17 mouse cellular contexts compared by ENCODE assay signal in the genomic region with DNA sequence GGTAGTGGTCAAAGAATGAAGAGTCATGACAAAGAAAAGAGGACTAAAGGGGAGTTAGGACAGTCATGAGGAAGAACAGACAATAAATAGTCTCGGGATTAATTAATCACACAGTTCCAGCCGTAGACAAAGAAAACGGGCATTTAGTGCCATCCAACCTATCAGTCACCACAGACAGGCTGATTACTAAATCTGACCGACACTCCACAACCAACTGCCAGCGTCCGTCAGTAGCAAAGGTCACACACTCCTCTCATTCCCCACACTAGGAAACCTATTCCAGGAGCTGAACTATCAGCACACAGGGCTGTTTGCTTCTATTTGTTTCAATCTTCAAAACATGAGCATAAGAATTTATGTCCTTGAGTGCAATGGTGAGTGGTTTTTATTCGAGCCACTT. TPM values are rescaled to one million over a fixed set of nuclear protein-coding genes. Genes with fewer than 3 reads are reported as not detected.
DNase-seq lines count a peak whose midpoint lies in the region; ATAC-seq and TF ChIP-seq lines count a peak whose summit lies in the region.
"Had no signal": no experiment of that assay in that cellular context is flagged by ENCODE, and none has a peak within 500 bp of the region (broad histone marks: within the 10 kb centered on the region; RNA-seq: fewer than 3 reads in every experiment).

No protein-coding gene starts in this region.

- H3K4me1 ChIP-seq in forebrain, embryonic 11.5 days (replicated peaks; ENCODE audit: control insufficient read depth, insufficient read depth, low read length) = peaks cover 25% of the 10 kb centered on the region
- peaks cover 26% of the 10 kb centered on the region for H3K4me1 ChIP-seq in forebrain, postnatal 0 days (ENCODE audit: insufficient read depth)
- H3K4me1 ChIP-seq in hindbrain, embryonic 11.5 days (replicated peaks; ENCODE audit: control insufficient read depth, insufficient read depth, low read length) = peaks cover 7% of the 10 kb centered on the region; the same call in 1 of the 2 replicates
- H3K4me1 ChIP-seq in hindbrain, embryonic 16.5 days (ENCODE audit: control insufficient read depth, insufficient read depth, low read depth, low read length) = peaks cover 13% of the 10 kb centered on the region
- peaks cover 2% of the 10 kb centered on the region for H3K4me1 ChIP-seq in liver, adult 2 months (ENCODE audit: control insufficient read depth, insufficient read depth, low read length)
- H3K4me1 ChIP-seq in liver, embryonic 12.5 days = peaks cover 45% of the 10 kb centered on the region

- H3K27ac ChIP-seq in forebrain, embryonic 11.5 days (ENCODE audit: low read depth, low read length) = no peak overlapping the region
- no peak overlapping the region for H3K27ac ChIP-seq in forebrain, postnatal 0 days (ENCODE audit: low read depth, low read length)
- no peak overlapping the region for H3K27ac ChIP-seq in hindbrain, embryonic 11.5 days (ENCODE audit: low read depth, low read length)
- H3K27ac ChIP-seq in hindbrain, embryonic 16.5 days (ENCODE audit: low read depth, low read length) = no peak overlapping the region
- no peak overlapping the region for H3K27ac ChIP-seq in liver, adult 2 months (replicated peaks; ENCODE audit: insufficient read depth, low read depth, low read length)
- no peak overlapping the region for H3K27ac ChIP-seq in liver, embryonic 12.5 days
- H3K27ac ChIP-seq: heart, adult 2 months; neural tube, embryonic 13.5 days had no signal

- H3K27me3 ChIP-seq in forebrain, embryonic 11.5 days (ENCODE audit: control insufficient read depth, insufficient read depth, low read length) = no peaks in the 10 kb centered on the region
- no peaks in the 10 kb centered on the region for H3K27me3 ChIP-seq in forebrain, postnatal 0 days (ENCODE audit: insufficient read depth, low read length)
- H3K27me3 ChIP-seq in hindbrain, embryonic 11.5 days (ENCODE audit: control insufficient read depth, insufficient read depth, low read length) = no peaks in the 10 kb centered on the region
- H3K27me3 ChIP-seq in hindbrain, embryonic 16.5 days (replicated peaks; ENCODE audit: control insufficient read depth, insufficient read depth, low read length) = no peaks in the 10 kb centered on the region
- no peaks in the 10 kb centered on the region for H3K27me3 ChIP-seq in liver, adult 2 months (ENCODE audit: control insufficient read depth, insufficient read depth, low read length)
- H3K27me3 ChIP-seq in liver, embryonic 12.5 days (replicated peaks) = no peaks in the 10 kb centered on the region
- H3K27me3 ChIP-seq: midbrain, embryonic 13.5 days; neural tube, embryonic 13.5 days; Patski had no signal

- TF ChIP-seq POLR2A in liver, adult 2 months (IDR thresholded peaks at IDR 0.05; ENCODE audit: extremely low read depth, insufficient read depth, low read length) = no peak

- ATAC-seq in forebrain, embryonic 11.5 days (replicated peaks; ENCODE audit: low FRiP score) = no peak
- ATAC-seq in forebrain, postnatal 0 days = no peak
- peak; percentile 39; the same call in 1 of the 2 replicates for ATAC-seq in hindbrain, embryonic 11.5 days (ENCODE audit: low FRiP score)
- ATAC-seq in hindbrain, embryonic 16.5 days = no peak
- no peak for ATAC-seq in liver, embryonic 12.5 days
- ATAC-seq in megakaryocyte-erythroid progenitor cell, adult 5-6 weeks (replicated peaks; ENCODE audit: low FRiP score, low TSS enrichment, poor library complexity, severe bottlenecking) = peak; percentile 52
- ATAC-seq in granulocyte monocyte progenitor cell, adult 5-6 weeks (replicated peaks; ENCODE audit: poor library complexity, severe bottlenecking) = no peak
- ATAC-seq: midbrain, embryonic 13.5 days; Patski had no signal

- H3K9me3 ChIP-seq in forebrain, embryonic 11.5 days (ENCODE audit: control insufficient read depth, low read length) = no peaks in the 10 kb centered on the region
- no peaks in the 10 kb centered on the region for H3K9me3 ChIP-seq in forebrain, postnatal 0 days (ENCODE audit: low read length)
- no peaks in the 10 kb centered on the region for H3K9me3 ChIP-seq in hindbrain, embryonic 11.5 days (ENCODE audit: control insufficient read depth, low read length)
- H3K9me3 ChIP-seq in hindbrain, embryonic 16.5 days (ENCODE audit: control insufficient read depth, low read length) = no peaks in the 10 kb centered on the region
- H3K9me3 ChIP-seq in liver, embryonic 12.5 days (replicated peaks) = no peaks in the 10 kb centered on the region
- H3K9me3 ChIP-seq: midbrain, embryonic 13.5 days; neural tube, embryonic 13.5 days had no signal

- H3K36me3 ChIP-seq in forebrain, embryonic 11.5 days (ENCODE audit: control insufficient read depth, insufficient read depth, low read length) = no peaks in the 10 kb centered on the region
- H3K36me3 ChIP-seq in forebrain, postnatal 0 days (ENCODE audit: insufficient read depth) = no peaks in the 10 kb centered on the region
- H3K36me3 ChIP-seq in hindbrain, embryonic 11.5 days (ENCODE audit: control insufficient read depth, insufficient read depth, low read length) = no peaks in the 10 kb centered on the region
- no peaks in the 10 kb centered on the region for H3K36me3 ChIP-seq in hindbrain, embryonic 16.5 days (ENCODE audit: control insufficient read depth, insufficient read depth, low read length)
- H3K36me3 ChIP-seq in liver, adult 2 months (ENCODE audit: control insufficient read depth, insufficient read depth, low read length) = no peaks in the 10 kb centered on the region
- H3K36me3 ChIP-seq in liver, embryonic 12.5 days = no peaks in the 10 kb centered on the region
- H3K36me3 ChIP-seq: midbrain, embryonic 13.5 days; neural tube, embryonic 13.5 days had no signal

- DNase-seq in forebrain, embryonic 11.5 days (ENCODE audit: low spot score) = no peak
- DNase-seq in forebrain, postnatal 0 days = no peak
- peak; percentile 13 for DNase-seq in hindbrain, embryonic 11.5 days (ENCODE audit: low spot score)
- peak; percentile 87 for DNase-seq in liver, adult 2 months (ENCODE audit: extremely low read depth, low read depth, low spot score)
- DNase-seq: cerebellum, adult 8-10 months; heart, adult 2 months; left cerebral cortex, postnatal 4 days; lung, adult 18-20 months; lung, postnatal 36 days; thymus, adult 18-20 months had no signal

- H3K79me2 ChIP-seq in liver, adult 2 months (ENCODE audit: control insufficient read depth, insufficient read depth, low read length) = peaks cover 27% of the 10 kb centered on the region; the same call in 1 of the 2 replicates

- H3K4me3 ChIP-seq in forebrain, embryonic 11.5 days (ENCODE audit: low read depth, low read length) = no peak overlapping the region
- no peak overlapping the region for H3K4me3 ChIP-seq in forebrain, postnatal 0 days (ENCODE audit: low read depth, low read length)
- H3K4me3 ChIP-seq in hindbrain, embryonic 11.5 days (ENCODE audit: low read depth, low read length) = no peak overlapping the region
- no peak overlapping the region for H3K4me3 ChIP-seq in hindbrain, embryonic 16.5 days (ENCODE audit: low read length)
- H3K4me3 ChIP-seq in liver, adult 2 months (ENCODE audit: insufficient read depth, low read depth, low read length) = no peak overlapping the region
- H3K4me3 ChIP-seq in liver, embryonic 12.5 days = no peak overlapping the region
- H3K4me3 ChIP-seq: heart, adult 2 months; midbrain, embryonic 13.5 days; neural tube, embryonic 13.5 days had no signal

- no peak overlapping the region for H3K9ac ChIP-seq in forebrain, embryonic 11.5 days (ENCODE audit: low read length)
- H3K9ac ChIP-seq in forebrain, postnatal 0 days = no peak overlapping the region
- H3K9ac ChIP-seq in hindbrain, embryonic 11.5 days (ENCODE audit: low read depth, low read length) = no peak overlapping the region
- no peak overlapping the region for H3K9ac ChIP-seq in hindbrain, embryonic 16.5 days (ENCODE audit: low read depth, low read length)
- no peak overlapping the region for H3K9ac ChIP-seq in liver, adult 2 months (ENCODE audit: low read depth, low read length)
- no peak overlapping the region for H3K9ac ChIP-seq in liver, embryonic 12.5 days
- H3K9ac ChIP-seq: midbrain, embryonic 13.5 days; neural tube, embryonic 13.5 days had no signal

- peak overlapping the region; percentile 11; the same call in 1 of the 2 replicates for H3K4me2 ChIP-seq in forebrain, embryonic 11.5 days (ENCODE audit: low read depth, low read length, severe bottlenecking)
- H3K4me2 ChIP-seq in forebrain, postnatal 0 days (ENCODE audit: low read depth) = no peak overlapping the region
- no peak overlapping the region for H3K4me2 ChIP-seq in hindbrain, embryonic 11.5 days (replicated peaks; ENCODE audit: low read depth, low read length)
- no peak overlapping the region for H3K4me2 ChIP-seq in hindbrain, embryonic 16.5 days (ENCODE audit: low read length)
- H3K4me2 ChIP-seq in liver, embryonic 12.5 days = no peak overlapping the region
- H3K4me2 ChIP-seq: midbrain, embryonic 13.5 days; neural tube, embryonic 13.5 days had no signal

- TF ChIP-seq CTCF in forebrain, postnatal 0 days (IDR thresholded peaks at IDR 0.05; ENCODE audit: low read depth) = no peak
- TF ChIP-seq CTCF in liver, adult 2 months (IDR thresholded peaks at IDR 0.05; ENCODE audit: low read depth, low read length) = no peak

- 46% methylated on average over 7 of the region's 7 CpGs for WGBS in forebrain, embryonic 11.5 days
- WGBS in forebrain, postnatal 0 days = 34% methylated on average over 7 of the region's 7 CpGs
- WGBS in hindbrain, embryonic 11.5 days = 45% methylated on average over 7 of the region's 7 CpGs
- WGBS in hindbrain, embryonic 16.5 days = 24% methylated on average over 7 of the region's 7 CpGs
- WGBS in liver, adult 2 months = 17% methylated on average over 7 of the region's 7 CpGs
- WGBS in liver, embryonic 12.5 days (ENCODE audit: insufficient replicate concordance) = 47% methylated on average over 7 of the region's 7 CpGs

RNA-seq across cellular contexts. Expression of a gene that starts 16.0 kb away (rescaled TPM):
- 25.3 and 26.8 TPM in 2 replicates for polyA plus RNA-seq in forebrain, embryonic 11.5 days (2014; fragmentation: Nextera tagmentation; extraction: Ambion mirVana)
- 47.1 and 57.7 TPM in 2 replicates for total RNA-seq in forebrain, postnatal 0 days (2014; rRNA removed)
- polyA plus RNA-seq in forebrain, postnatal 0 days (2015; fragmentation: Nextera tagmentation; extraction: Ambion mirVana) = 9.9 and 14.1 TPM in 2 replicates
- polyA plus RNA-seq in hindbrain, embryonic 11.5 days (2014; fragmentation: Nextera tagmentation; extraction: Ambion mirVana) = 16.3 and 17.1 TPM in 2 replicates
- 12.1 and 12.3 TPM in 2 replicates for polyA plus RNA-seq in hindbrain, embryonic 16.5 days (2015; fragmentation: Nextera tagmentation; extraction: Ambion mirVana)
- total RNA-seq in liver, adult 2 months (2014; rRNA removed) = 5.4 and 6.0 TPM in 2 replicates
- polyA plus RNA-seq in liver, adult 2 months (2012; rRNA removed) = 1.9 and 2.0 TPM in 2 replicates
- 6.0 and 6.3 TPM in 2 replicates for polyA plus RNA-seq in liver, embryonic 12.5 days (2016; fragmentation: Nextera tagmentation; extraction: Ambion mirVana)
- 11.6 and 14.2 TPM in 2 replicates for total RNA-seq in megakaryocyte-erythroid progenitor cell, adult 5-6 weeks (2014; fragmentation: Nextera tagmentation)
- total RNA-seq in megakaryocyte-erythroid progenitor cell, adult 5-6 weeks (2017) = 9.9 and 11.4 TPM in 2 replicates
- 11.1 and 13.0 TPM in 2 replicates for total RNA-seq in granulocyte monocyte progenitor cell, adult 5-6 weeks (2014; fragmentation: Nextera tagmentation)
- total RNA-seq in granulocyte monocyte progenitor cell, adult 5-6 weeks (2017) = 12.3 and 13.7 TPM in 2 replicates

RNA-seq across cellular contexts. Expression of a gene that starts 16.2 kb away (rescaled TPM):
- 385 and 409 TPM in 2 replicates for polyA plus RNA-seq in forebrain, embryonic 11.5 days (2014; fragmentation: Nextera tagmentation; extraction: Ambion mirVana)
- total RNA-seq in forebrain, postnatal 0 days (2014; rRNA removed) = 347 and 486 TPM in 2 replicates
- polyA plus RNA-seq in forebrain, postnatal 0 days (2015; fragmentation: Nextera tagmentation; extraction: Ambion mirVana) = 660 and 719 TPM in 2 replicates
- polyA plus RNA-seq in hindbrain, embryonic 11.5 days (2014; fragmentation: Nextera tagmentation; extraction: Ambion mirVana) = 402 and 453 TPM in 2 replicates
- polyA plus RNA-seq in hindbrain, embryonic 16.5 days (2015; fragmentation: Nextera tagmentation; extraction: Ambion mirVana) = 574 and 619 TPM in 2 replicates
- total RNA-seq in liver, adult 2 months (2014; rRNA removed) = 314 and 385 TPM in 2 replicates
- polyA plus RNA-seq in liver, adult 2 months (2012; rRNA removed) = 176 and 235 TPM in 2 replicates
- 307 and 317 TPM in 2 replicates for polyA plus RNA-seq in liver, embryonic 12.5 days (2016; fragmentation: Nextera tagmentation; extraction: Ambion mirVana)
- 228 and 242 TPM in 2 replicates for total RNA-seq in megakaryocyte-erythroid progenitor cell, adult 5-6 weeks (2014; fragmentation: Nextera tagmentation)
- 570 and 661 TPM in 2 replicates for total RNA-seq in megakaryocyte-erythroid progenitor cell, adult 5-6 weeks (2017)
- 330 and 358 TPM in 2 replicates for total RNA-seq in granulocyte monocyte progenitor cell, adult 5-6 weeks (2014; fragmentation: Nextera tagmentation)
- total RNA-seq in granulocyte monocyte progenitor cell, adult 5-6 weeks (2017) = 781 and 898 TPM in 2 replicates

Comparison
In these comparisons a context has a peak if more than half of its experiments do, and no peak if none do; other contexts are left out.
1. ATAC-seq: peak in hindbrain, embryonic 11.5 days (single experiment) and megakaryocyte-erythroid progenitor cell, adult 5-6 weeks (single experiment); none in forebrain, embryonic 11.5 days (single experiment), forebrain, postnatal 0 days (single experiment), hindbrain, embryonic 16.5 days (single experiment), liver, embryonic 12.5 days (single experiment) and granulocyte monocyte progenitor cell, adult 5-6 weeks (single experiment).
2. DNase-seq: peak in hindbrain, embryonic 11.5 days (single experiment) and liver, adult 2 months (single experiment); none in forebrain, embryonic 11.5 days (single experiment) and forebrain, postnatal 0 days (single experiment).